Mouse (Mus musculus) E14TG2a.4 (cell line): ENCODE measurements around the gene Prrx2.

ENCODE experiments used
- CTCF ChIP-seq: conservative IDR thresholded peaks from 2 replicates; pipeline ENCODE4 v1.5.1; 2014; ENCODE audit warnings: low read length
- NANOG ChIP-seq: IDR thresholded peaks from 2 replicates; pipeline ENCODE4 v1.6.1; 2014; ENCODE audit warnings: borderline replicate concordance, low read length, mixed read lengths
- POU5F1 ChIP-seq: IDR thresholded peaks from 2 replicates; pipeline ENCODE4 v1.6.1; 2014; ENCODE audit warnings: low read length, borderline replicate concordance

- no peak for TF ChIP-seq CTCF
- TF ChIP-seq NANOG: no peak
- TF ChIP-seq POU5F1: no peak
These were observed 80.1 kb downstream of the Prrx2 start for GRCm38 (mm10) chr2:30914836-30915235.
